Mouse (Mus musculus) bone marrow macrophage, adult 2 months (primary cell): ENCODE measurements around the gene RPS10-NUDT3.

Source experiments
- CTCF ChIP-seq: IDR thresholded peaks from 2 replicates; pipeline ENCODE4 v1.5.1; 2012; ENCODE audit warnings: low read depth, mild to moderate bottlenecking, low read length, moderate library complexity
- POLR2A ChIP-seq: IDR thresholded peaks from 2 replicates; pipeline ENCODE4 v1.6.1; 2012; ENCODE audit warnings: mild to moderate bottlenecking, low read depth, low read length, borderline replicate concordance

DNA sequence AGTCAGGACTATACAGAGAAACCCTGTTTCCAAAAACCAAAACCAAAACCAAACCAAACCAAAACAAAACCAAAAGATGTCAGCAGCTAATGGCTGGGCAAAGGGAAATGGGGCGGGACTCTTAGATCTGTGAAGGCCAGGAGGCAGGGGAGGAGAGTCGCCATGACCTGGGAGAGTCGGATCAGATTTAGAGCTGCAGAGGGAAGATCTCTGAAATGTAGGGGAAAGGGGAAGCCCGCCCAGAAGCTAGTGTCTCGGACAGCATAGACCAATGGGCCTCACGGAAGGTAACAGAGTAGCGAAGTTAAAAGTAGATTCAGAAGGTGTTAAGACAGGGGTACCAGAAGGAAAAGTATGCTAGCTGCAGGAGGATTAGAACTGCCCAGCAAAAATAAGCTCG is 63.7 kb downstream of the RPS10-NUDT3 start:
- TF ChIP-seq POLR2A (no peak), CTCF (no peak)
